Mouse (Mus musculus): ENCODE data around the gene Chrna7.

The Chrna7 gene

DNA sequence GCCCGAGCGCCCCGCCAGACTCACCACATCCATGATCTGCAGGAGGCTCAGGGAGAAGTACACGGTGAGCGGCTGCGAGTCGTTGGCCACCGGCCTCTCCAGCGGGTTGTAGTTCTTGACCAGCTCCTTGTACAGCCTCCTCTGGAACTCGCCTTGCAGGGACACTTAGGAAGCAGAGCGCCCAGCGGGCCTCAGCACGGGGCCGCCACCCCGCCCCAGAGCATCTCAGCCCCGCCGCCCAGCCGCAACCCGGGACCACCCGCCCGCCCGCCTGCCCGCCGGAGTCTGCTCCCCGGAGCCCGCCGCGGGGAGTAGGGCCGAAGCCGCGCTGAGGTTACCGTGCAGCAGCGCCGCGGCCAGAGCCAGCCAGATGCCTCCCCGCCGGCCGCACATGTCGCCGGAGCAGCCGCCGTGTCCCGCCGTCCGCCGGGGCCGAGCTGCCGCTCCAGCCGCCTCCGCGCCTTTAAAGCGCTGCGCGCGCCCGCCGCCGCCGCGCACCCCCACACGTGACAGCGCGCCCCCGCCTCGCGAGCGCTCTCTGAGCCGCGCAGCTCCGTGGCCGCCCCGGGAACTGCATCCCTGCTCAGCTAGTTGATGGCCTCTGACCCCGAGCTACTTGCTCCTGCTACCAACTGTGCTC is at the start of gene Chrna7:
TSS of gene Chrna7 (minus strand) at position 486 of the 640 bp plus-strand sequence.
- no peak for DNase-seq (ENCODE audit: low read depth)

DNA sequence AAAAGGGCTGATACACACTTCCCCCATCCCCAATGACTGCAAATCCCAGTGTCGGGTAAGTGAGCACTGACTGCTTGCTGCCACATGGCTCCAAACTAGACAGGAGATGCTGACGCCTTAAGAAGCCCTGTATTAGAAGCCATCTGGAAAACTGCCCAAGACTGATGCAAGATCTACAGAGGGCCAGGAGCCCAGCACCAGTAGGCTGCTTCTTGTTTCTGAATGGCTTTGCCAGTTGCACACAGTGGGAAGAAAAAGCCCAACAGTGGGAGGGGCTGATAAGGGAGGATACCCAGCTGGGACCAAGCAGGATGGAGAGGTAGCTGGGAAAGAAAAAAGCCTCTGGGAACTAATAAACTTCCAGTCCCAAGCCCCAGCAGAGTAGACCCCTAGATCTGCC is 37.0 kb upstream of the Chrna7 start:
- DNase-seq (ENCODE audit: low read depth): peak; percentile 6

DNA sequence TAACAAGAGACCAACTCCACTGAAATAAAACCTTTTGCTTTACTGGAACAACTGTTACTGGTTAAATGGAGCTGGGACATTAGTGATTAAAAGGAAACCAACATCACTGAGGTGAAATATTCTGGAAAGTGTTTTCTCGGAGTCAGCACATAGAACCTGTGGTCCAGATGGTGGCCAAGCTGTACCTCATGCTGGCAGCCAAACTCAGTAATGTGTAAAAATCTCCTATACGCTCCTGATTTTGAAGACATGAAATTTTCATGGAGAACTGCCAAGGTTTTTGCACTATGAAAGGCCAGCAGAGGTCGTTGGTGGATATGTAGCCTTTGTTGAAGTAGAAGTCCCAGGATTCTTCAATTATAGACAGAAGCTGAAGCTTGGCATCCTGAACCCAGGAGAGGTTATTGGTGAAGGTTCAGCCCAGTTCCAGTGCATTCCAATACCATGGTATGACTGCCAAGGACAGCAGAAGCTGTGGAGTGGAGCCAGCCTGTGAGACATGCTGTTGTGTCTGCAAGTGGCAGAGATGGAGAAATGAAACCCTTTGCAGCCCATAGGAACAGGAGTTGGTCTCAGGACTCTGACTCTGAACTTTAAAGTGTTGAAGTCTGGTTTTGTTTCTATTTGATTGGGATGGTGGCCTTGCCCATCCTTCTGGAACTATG is 25.6 kb upstream of the Chrna7 start:
- DNase-seq (ENCODE audit: low read depth): no peak

DNA sequence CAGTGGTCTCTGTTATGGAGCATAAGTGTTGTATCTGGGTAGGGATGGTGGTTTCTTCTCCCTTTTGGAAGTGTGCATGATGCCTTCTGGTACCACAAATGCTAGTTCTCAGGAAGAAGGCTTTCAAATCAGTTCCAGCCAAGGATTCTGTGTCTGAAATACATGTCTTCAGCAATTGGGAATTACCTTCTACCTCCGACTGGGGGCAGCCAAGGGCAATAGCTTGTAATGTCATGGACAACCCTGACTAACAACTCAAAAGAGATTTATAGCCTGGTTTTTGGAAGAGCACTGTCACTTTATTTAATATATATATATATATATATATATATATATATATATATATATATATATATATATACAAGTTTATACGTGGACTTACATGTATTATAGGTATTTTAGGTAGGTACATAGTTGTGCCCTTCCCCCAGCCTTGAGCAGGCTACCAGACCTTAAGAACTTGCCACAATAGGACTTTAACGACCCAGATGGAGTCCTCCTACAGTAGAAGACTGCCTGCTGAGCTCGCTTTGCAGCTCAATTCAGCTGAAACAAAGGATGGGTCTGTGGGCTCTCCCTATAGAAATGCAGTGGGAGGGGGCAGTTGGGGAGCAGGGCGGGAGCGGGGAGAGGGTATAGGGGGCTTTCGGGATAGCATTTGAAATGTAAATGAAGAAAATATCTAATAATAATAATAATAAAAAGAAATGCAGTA is 12.9 kb upstream of the Chrna7 start:
- DNase-seq (ENCODE audit: low read depth): no peak

DNA sequence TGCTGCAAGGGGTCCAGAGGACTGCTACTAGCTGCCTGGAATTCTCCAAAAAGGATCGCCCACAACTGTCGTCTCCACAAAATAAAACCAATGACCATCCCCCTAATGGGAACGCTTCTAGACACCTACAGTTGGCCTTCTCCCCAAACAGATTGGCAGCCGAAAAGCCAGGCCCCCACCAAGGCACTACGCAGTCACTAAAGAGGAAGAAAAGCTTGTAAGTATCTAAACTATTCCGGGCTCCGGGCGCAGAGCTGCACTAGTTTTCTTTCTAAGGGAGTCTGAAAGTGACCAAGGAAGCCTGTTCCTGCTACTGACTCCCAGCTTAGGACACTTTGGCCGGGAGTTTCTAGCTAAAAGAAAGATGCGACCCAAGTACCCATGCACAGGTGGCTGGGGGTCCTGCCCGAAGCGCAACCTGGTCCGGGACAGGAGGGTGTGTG is 707 bp downstream of the Chrna7 start:
- DNase-seq (ENCODE audit: low read depth): no peak

DNA sequence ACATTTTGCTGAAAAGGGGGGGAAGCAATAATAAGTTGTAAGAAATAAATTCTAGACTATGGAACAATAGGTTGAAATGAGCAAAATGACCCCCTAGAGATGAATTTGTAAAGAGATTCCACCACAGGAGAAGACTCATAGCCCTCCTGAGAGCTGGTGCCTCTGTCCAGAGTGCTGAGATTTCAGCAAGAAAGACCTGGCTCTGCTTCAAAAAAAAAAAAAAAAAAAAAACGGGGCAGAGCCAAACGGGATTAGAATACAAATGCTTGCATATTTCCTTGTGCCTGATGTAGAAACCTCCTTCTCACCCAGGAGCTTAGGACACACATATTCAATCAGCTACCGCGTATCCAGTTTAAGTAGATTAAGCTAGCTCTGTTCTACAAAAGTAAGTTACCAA is 2.9 kb downstream of the Chrna7 start:
- DNase-seq (ENCODE audit: low read depth): peak; percentile 3

DNA sequence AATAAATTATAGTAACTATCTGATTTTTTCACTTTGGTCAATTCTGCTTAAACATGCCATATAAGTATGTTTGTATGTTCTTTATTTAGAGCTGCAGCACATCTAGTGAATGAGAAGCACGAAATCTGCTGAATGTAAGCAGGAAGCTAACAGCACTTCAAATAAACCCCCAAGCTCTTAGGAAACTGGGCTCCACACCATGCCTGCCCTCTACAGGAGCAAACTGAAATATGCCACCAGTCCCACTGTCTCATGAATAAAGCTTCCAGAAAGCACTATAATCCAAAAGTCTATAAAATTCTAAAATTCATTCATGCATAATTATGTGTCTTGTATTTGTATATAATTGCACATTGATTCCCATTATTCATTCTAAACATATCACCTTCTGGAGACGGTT is 5.2 kb downstream of the Chrna7 start:
- DNase-seq (ENCODE audit: low read depth): no peak

DNA sequence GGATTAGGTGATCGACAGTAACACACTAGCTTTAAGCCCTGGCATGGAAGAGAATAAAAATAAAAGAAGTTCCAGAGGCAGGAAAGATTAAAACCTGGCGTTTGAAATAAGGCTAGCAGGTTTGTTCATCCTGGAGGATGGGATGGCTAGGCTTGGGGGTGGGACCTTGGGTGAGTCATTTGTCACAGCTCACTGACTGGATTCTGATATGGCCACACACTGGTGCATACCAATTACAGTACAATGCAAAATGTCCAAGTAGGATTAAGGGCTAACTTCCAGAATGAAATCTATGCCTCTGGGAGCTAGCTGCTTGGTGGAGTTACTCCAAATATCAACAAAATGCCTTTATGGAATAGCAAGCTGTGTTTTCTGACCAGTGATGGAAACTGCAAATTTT is 16.8 kb downstream of the Chrna7 start:
- DNase-seq (ENCODE audit: low read depth): no peak

DNA sequence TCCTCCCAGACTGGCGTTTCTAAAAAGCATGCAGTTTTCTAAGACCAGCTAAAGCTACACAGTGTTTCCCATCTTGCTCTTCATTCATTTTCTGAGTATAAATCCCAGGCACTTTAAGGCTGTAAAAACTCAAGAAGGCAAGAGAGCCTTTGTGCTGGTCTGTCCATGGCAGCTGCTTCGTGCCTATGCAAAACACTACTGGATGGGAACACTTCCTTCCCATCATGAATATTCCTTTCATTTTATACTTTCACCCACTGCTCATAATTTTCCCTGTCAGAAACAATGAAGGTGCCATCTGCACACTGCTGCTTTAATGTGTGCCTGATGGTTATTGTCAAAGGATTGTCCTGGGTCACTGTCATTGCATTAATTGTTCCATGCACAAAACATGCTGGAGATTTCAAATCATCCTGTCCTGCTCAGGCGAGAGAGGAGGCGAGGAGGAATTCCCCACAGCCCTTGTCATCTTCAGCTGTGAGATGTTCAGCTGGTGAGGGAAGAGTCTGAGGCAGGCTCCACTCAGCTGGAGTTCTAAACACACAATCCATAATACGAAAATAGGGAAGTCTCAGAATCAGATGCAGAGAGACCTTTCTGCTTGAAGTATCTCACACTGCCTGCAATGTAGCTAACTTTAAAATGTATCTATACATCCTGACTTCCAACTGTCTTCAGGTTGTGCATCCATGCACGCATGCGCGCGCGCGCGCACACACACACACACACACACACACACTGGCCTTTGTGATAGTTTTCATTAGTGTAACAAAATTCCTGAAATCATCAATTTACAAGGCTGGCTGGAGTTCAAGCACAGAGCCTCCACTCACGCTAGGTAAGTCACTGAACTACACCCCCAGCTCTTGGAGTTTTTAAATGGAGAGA is 22.5 kb downstream of the Chrna7 start:
- no peak for DNase-seq (ENCODE audit: low read depth)

DNA sequence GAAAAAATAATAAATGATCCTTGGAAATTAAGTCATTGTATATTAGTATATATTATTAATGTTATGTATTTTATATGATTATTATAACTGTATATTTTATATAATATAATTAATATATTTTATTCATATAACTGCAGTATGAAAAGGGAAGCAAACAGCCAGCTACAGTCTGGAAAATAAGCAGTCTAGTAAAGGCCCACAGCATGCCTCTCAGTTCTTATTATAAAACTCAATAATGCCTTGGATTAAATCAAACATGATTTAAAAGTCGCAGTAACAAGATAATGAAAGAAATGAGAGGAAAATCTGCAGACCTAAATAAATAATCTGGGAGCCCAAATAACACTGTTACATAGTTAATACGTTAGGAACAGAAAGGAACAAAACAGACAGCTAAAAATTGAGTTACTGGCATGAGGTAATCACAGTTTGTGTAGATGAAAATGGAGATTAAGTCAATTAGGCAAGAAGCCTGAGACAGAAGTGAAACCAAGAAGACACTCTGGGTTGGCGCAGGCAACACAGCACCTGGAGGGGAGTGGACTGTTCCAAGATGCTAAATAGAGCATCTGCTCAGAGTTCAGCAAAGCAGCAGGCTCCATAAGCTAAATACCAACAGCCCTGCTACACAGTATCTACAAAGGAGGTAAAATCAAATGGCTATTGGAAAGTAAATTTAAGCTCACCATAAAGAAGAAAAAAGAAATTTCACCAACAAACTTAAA is 42.1 kb downstream of the Chrna7 start:
- no peak for DNase-seq (ENCODE audit: low read depth)

DNA sequence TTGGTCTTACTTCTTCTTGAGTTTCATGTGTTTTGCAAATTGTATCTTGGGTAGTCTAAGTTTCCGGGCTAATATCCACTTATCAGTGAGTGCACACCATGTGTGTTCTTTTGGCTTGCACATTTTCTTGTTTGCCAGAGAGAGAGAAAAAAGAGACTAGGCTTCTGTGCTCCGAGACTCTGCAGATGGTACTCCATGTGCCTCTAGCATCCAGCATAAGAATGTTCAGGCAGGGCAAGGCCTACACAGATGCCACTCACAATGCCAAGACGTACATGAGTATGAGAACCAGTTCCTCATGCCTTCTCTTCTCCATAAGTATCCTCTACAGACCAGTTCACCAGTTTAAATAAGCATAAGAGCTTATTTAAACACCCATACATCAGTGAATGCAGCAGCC is 47.8 kb downstream of the Chrna7 start:
- no peak for DNase-seq (ENCODE audit: low read depth)

DNA sequence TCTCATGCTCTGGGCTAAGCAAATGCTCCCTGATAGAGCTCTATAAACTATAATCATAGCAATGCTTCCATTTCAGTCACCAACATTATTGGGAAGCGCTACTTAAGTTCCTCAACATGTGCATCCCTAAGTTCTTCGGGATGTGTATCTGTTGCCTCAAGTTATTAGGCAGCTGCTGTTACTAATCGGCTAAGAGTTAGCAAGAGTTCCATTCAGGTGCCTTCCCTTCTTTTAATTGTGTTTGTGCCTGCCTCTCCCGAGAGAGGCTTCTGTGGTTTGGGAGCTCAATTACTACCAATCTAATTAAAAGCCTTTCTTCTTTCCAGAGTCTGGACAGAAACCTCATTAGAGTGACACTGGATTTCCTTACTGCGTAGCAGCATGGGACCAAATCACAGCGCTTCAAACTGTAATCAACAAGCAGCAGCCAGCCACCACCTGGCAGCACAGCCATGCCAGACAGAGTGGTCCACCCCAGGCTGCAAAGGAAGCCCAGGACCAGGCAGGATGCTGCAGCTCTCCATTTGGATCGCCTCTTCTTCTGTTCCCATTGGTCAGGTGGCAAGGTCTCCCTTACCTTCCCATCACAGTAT is 50.0 kb downstream of the Chrna7 start:
- no peak for DNase-seq (ENCODE audit: low read depth)

DNA sequence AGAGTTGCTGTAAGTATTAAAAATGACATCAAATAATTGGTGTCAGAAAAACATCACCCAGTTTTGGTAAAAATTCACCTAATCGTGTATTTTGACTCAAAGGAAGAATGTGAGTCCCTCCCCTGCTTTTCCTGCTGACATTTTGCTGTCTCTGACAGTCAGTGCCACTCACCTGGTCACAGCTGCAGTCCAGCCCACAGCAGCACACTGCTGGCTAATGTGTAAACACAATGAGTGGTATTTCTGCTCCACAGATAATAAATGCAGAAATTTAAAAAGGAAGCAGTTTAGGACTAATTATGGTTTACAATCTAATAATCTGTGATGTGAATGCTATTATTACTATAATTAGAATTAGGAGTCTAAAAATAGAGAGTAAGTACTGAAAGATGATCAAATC is 59.1 kb downstream of the Chrna7 start:
- no peak for DNase-seq (ENCODE audit: low read depth)

DNA sequence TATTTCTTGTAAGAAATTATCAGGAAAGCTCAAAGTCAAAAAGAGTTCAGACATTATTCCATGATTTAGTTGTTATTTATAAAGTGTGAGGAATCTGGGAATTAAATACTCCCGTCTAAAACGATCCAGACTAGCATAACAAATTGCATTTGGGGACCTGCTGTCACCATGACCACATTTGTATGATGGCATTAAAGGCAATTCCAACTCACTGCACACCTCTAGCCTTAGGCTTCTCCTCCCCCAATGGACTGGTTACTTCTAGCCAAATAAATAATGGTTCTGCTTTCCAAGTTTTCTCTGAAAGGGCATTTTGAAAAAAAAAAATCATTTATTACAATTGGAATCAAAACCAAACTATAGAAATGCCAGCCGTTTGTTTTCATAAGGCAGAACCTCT is 63.6 kb downstream of the Chrna7 start:
- DNase-seq (ENCODE audit: low read depth): no peak

DNA sequence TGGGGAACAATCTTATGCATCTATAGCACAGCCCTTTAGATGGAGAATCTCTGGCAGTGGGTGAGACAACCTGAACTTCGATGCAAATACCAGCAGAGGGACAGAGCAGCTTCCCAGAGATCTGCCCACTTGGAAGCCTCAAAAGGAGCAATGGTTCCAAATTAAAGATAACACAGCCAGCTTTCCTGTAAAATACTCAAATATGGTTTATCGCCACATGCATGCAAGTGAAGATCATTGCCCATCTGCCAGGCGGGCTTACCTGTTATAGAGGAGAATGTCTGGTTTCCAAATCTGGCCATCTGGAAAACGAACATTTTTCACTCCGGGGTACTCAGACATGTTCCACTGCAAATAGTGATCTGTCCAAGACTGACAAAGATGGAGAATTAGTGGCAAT is 64.0 kb downstream of the Chrna7 start:
- DNase-seq (ENCODE audit: low read depth): no peak

DNA sequence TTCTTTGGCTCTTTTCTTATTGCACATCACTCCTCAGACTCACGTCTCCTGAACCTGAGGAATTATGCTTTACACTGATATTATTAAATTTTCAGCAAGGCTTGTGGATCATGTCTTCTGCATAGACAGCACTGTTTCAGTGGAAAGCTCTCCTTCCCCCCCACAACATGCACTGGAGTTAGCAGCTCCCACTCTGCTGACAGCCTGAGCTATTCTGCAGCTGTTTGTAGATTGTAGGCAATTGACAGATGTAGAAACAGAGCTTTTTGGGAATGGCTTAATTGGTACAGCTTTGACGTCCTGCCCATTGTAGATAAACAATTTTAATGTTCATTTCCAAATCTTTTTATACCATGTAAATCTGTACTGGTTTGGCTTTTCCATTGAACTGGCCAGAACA is 89.8 kb downstream of the Chrna7 start:
- no peak for DNase-seq (ENCODE audit: low read depth)

DNA sequence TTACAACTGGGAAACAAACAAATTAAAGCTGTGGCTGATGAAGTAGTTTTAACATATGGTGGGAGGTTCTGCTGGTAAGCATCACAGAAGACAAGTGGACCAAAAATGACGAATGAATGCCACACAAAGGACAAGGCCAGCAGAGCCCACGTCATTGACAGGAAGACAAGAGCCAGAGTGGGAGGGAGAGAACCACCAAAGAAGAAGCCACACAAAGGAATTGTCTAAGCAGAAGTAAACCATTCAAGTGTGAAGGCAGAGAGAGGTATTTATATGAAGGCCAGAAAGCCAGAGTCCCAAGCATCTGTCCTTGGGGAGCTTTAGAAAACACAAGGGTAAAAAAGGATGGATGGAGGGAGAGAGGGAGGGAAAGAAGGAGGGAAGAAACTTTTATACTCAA is 98.7 kb downstream of the Chrna7 start:
- no peak for DNase-seq (ENCODE audit: low read depth)

DNA sequence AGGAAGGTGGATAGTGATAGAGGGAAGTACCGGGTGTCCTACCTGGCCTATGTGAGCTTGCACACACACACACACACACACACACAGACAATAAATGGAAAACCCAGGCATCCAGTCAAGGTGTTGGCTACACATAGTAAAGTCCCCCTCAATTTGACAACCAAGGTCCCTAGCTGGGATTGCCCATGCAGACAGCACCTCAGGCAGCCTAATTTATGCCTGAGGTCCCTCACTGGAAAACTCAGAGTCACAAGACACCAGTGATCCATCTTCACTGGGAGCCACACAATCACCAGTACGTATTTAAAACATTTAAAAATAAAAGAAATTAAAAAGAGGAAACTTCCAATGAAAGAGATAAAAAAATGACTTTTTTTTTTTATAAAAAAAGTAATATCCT is 99.1 kb downstream of the Chrna7 start:
- DNase-seq (ENCODE audit: low read depth): no peak

DNA sequence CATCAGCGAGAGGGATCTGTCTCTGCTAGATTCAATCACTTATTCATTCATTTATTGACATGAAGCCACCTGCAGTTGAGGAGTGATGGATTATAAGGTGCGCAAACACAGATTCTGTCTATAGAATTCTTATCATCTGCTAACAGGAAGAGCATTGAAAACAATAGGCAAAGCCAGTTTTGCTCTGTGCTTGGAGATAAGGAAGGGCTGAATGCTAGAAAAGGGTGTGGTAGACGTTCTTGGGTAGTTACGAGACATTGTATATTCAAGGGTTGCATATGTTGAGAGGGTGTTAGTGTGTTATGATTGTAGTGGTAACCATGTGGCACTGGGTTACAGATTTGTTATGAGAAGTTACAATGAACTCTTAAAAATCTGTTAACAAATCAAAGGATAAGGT is 103.0 kb downstream of the Chrna7 start:
- no peak for DNase-seq (ENCODE audit: low read depth)

DNA sequence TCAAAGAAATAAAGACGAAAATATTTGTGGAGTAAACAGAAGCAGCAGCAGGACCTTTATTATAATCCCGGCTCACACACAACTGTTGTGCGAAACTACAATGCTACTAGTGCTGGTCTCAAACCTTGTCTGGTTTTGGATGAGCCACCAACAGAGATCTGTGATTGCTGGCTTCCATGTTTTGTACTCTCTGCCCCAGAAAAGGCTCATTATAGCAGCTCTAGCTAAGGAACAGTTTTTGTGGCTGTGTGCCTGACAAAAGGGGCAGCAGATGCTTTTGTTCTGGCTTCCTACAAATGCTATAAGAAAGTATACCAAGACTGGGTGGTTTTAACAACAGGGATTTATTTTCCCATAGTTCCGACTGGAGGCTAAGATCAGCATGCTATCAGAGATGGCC is 126.4 kb downstream of the Chrna7 start:
- no peak for DNase-seq (ENCODE audit: low read depth)

DNA sequence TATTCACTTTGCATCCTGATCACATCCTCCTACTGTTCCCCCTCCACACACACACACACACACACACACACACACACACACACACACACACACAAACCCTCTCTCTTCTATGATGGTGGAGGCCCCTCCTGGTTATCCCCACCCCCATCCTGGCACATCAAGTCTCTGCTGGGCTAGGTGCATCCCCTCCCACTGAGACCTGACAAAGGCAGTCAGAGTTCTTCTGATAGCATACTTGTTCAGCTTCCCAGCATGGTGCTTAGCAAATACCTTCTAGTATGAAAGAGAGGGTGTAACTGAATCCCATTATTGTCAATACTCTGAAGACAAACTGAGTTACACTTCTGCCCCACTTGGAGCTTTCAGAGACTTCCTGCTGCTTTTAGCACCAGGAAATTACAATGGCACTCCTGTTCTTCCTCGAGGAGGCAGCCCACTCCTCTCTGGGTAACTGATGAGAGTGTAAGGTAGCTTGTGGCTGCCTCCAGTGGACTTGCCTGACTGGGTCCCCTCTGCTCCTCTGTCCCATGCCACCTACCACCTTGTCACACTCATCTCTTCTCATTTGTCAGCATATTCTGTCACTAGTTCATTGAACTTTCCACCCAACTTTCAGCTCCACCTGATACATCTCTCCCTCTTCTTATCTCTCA is 127.9 kb downstream of the Chrna7 start:
- no peak for DNase-seq (ENCODE audit: low read depth)
